ENCODE assay signal across 22 mouse cellular contexts in genomic region chr6:121029897-121030589, GRCm38 (mm10).
DNase-seq lines count a peak whose midpoint lies in the region; ATAC-seq and TF ChIP-seq lines count a peak whose summit lies in the region.
"Had no signal": no experiment of that assay in that cellular context is flagged by ENCODE, and none has a peak within 500 bp of the region (broad histone marks: within the 10 kb centered on the region; RNA-seq: fewer than 3 reads in every experiment).

No protein-coding gene starts in this region.

- no peaks in the 10 kb centered on the region for H3K27me3 ChIP-seq in kidney, embryonic 16.5 days (ENCODE audit: insufficient read depth, low read length)
- no peaks in the 10 kb centered on the region for H3K27me3 ChIP-seq in lung, embryonic 14.5 days (ENCODE audit: insufficient read depth, low read length)
- H3K27me3 ChIP-seq: forebrain, embryonic 13.5 days; heart, embryonic 12.5 days; hindbrain, embryonic 13.5 days; limb, embryonic 13.5 days; liver, embryonic 13.5 days; neural tube, embryonic 13.5 days had no signal

- no peak overlapping the region for H3K4me3 ChIP-seq in kidney, embryonic 16.5 days (ENCODE audit: low read length)
- H3K4me3 ChIP-seq in lung, embryonic 14.5 days (ENCODE audit: low read depth, low read length) = no peak overlapping the region
- H3K4me3 ChIP-seq: forebrain, embryonic 13.5 days; gastrocnemius, adult 2 months; heart, embryonic 12.5 days; hindbrain, embryonic 13.5 days; limb, embryonic 13.5 days; liver, embryonic 13.5 days; neural tube, embryonic 13.5 days had no signal

- peaks cover 4% of the 10 kb centered on the region; the same call in 1 of the 2 replicates for H3K9me3 ChIP-seq in kidney, embryonic 16.5 days (ENCODE audit: low read length)
- no peaks in the 10 kb centered on the region for H3K9me3 ChIP-seq in lung, embryonic 14.5 days (ENCODE audit: low read depth, low read length)
- H3K9me3 ChIP-seq: forebrain, embryonic 13.5 days; hindbrain, embryonic 13.5 days; limb, embryonic 13.5 days; liver, embryonic 13.5 days; neural tube, embryonic 13.5 days had no signal

- no peak for TF ChIP-seq CTCF in lung, embryonic 14.5 days (IDR thresholded peaks at IDR 0.05; ENCODE audit: low read depth)

- DNase-seq in kidney, postnatal 36 days = peak; percentile 31 to 62
- DNase-seq in lung, embryonic 14.5 days = peak; percentile 28
- no peak for DNase-seq in lung, postnatal 10 days
- peak; percentile 73 to 84 for DNase-seq in frontal cortex, postnatal 36 days (ENCODE audit: low spot score in 2 of 2)
- DNase-seq in left cerebral cortex, postnatal 36 days (ENCODE audit: low spot score in 2 of 2) = peak; percentile 77 to 79
- no peak for DNase-seq in gastrocnemius, adult 8-10 months (ENCODE audit: low spot score in 2 of 2)
- DNase-seq in embryo, embryonic 9.5 days (ENCODE audit: extremely low spot score) = no peak
- DNase-seq: cerebellum, adult 9-10 months; gastrocnemius, adult 2 months; heart, adult 11 months; heart, postnatal 14 days; liver, embryonic 13.5 days; lung, postnatal 14 days; midbrain, embryonic 14.5 days had no signal

- no peak overlapping the region for H3K4me2 ChIP-seq in kidney, embryonic 16.5 days (replicated peaks; ENCODE audit: low read depth, low read length)
- H3K4me2 ChIP-seq in lung, embryonic 14.5 days = no peak overlapping the region
- H3K4me2 ChIP-seq: forebrain, embryonic 13.5 days; heart, embryonic 12.5 days; hindbrain, embryonic 13.5 days; limb, embryonic 13.5 days; liver, embryonic 13.5 days; neural tube, embryonic 13.5 days had no signal

- no peak for ATAC-seq in kidney, embryonic 16.5 days (ENCODE audit: low FRiP score, low TSS enrichment)
- no peak for ATAC-seq in lung, embryonic 14.5 days (ENCODE audit: insufficient read depth)
- ATAC-seq: forebrain, embryonic 13.5 days; inflammation-experienced regulatory T-cells, adult 6 months had no signal

- H3K9ac ChIP-seq in kidney, embryonic 16.5 days (replicated peaks; ENCODE audit: low read length) = no peak overlapping the region
- no peak overlapping the region for H3K9ac ChIP-seq in lung, embryonic 14.5 days
- H3K9ac ChIP-seq: forebrain, embryonic 13.5 days; heart, embryonic 12.5 days; hindbrain, embryonic 13.5 days; limb, embryonic 13.5 days; liver, embryonic 13.5 days; neural tube, embryonic 13.5 days had no signal

- H3K27ac ChIP-seq in kidney, embryonic 16.5 days (ENCODE audit: low read length) = no peak overlapping the region
- no peak overlapping the region for H3K27ac ChIP-seq in lung, embryonic 14.5 days (ENCODE audit: low read depth)
- H3K27ac ChIP-seq: forebrain, embryonic 13.5 days; gastrocnemius, adult 2 months; hindbrain, embryonic 13.5 days; limb, embryonic 13.5 days; liver, embryonic 13.5 days; neural tube, embryonic 13.5 days; stomach, postnatal 0 days had no signal

- peaks cover 50% of the 10 kb centered on the region for H3K36me3 ChIP-seq in kidney, embryonic 16.5 days (ENCODE audit: insufficient read depth, low read length)
- peaks cover 77% of the 10 kb centered on the region for H3K36me3 ChIP-seq in lung, embryonic 14.5 days (ENCODE audit: insufficient read depth)

- 79% methylated on average over 19 of the region's 19 CpGs for WGBS in kidney, embryonic 16.5 days
- 69% methylated on average over 19 of the region's 19 CpGs for WGBS in lung, embryonic 14.5 days

- peaks cover 14% of the 10 kb centered on the region for H3K4me1 ChIP-seq in kidney, embryonic 16.5 days (ENCODE audit: insufficient read depth, low read length)
- no peaks in the 10 kb centered on the region for H3K4me1 ChIP-seq in lung, embryonic 14.5 days (ENCODE audit: insufficient read depth)
- H3K4me1 ChIP-seq: liver, embryonic 13.5 days had no signal

- intact Hi-C loops in left cerebral cortex, postnatal 36 days (cut with DNase I) = loop anchor here (5.0 kb wide), 1 partner anchor 97 kb away; no protein-coding TSS in a partner anchor

Comparison
In these comparisons a context has a peak if more than half of its experiments do, and no peak if none do; other contexts are left out.
1. DNase-seq: peak in kidney, postnatal 36 days (2 of 2), lung, embryonic 14.5 days (single experiment), frontal cortex, postnatal 36 days (2 of 2) and left cerebral cortex, postnatal 36 days (2 of 2); none in lung, postnatal 10 days (single experiment), gastrocnemius, adult 8-10 months (0 of 2) and embryo, embryonic 9.5 days (single experiment).